Mouse (Mus musculus) heart, postnatal 14 days (tissue): ENCODE results near the gene Armc2. TPM values are rescaled to one million over a fixed set of nuclear protein-coding genes. Genes with fewer than 3 reads are reported as not detected.

Source experiments
- DNase-seq, 2 experiments: peaks; one replicate each; pipeline ENCODE4 v3.0.0; 2021 to 2022
- intact Hi-C: fragments of 180-260 bp; cut with DNase I; formaldehyde crosslinking; loops from one replicate; pipeline ENCODE4 v1.15.1; 2025
- total RNA-seq, 2 experiments: library from RNA; stranded (reverse); gene quantifications; 2 replicates each; pipeline ENCODE4 v1.2.3; 2021

The Armc2 gene
- total RNA-seq, 2 experiments from 2014 or later: 3.7 to 3.9 TPM

DNA sequence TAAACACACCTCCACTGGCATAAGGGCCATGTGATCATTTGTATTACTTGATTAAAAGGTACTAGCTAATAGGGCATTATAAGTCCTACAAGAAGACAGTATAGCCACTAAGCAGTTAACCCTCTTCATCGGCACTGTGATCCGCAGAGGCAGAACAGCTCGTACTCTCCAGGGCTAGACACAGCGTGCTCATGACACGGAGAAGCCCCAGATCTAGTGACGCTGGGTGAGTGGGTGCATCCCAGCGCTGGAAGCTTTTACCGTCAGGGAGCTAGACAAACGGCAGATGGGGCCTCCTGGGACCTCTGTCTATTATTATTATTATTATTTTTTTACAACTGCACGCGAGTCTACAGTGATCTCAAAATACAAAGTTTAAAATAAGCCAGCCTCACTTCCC lies 9.1 kb upstream of the Armc2 start:
- intact Hi-C loops: loop anchor here (5.0 kb wide), 1 partner anchor 265 kb away; no protein-coding TSS in a partner anchor
- no peak for DNase-seq

DNA sequence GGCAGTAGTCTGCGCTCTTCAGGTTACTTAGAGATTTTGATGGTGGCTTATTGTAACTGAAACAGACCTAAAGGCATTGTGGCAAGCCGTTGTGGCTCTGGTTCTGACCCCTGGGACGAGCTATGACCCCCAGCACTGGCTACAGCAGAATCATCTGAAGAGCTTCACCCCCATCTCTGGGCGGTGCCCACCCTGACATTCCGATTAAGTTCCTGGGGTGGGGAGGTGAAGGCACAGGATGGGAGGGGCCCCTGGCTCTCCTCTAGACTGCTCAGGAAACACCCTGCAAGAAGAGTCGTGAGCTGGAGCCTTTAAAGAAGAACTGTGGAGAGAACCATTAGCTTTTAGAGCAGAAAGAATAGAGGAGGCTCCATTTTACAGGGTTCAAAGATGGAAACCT lies 6.2 kb upstream of the Armc2 start:
- no peak for DNase-seq
- intact Hi-C loops: no loop called here

DNA sequence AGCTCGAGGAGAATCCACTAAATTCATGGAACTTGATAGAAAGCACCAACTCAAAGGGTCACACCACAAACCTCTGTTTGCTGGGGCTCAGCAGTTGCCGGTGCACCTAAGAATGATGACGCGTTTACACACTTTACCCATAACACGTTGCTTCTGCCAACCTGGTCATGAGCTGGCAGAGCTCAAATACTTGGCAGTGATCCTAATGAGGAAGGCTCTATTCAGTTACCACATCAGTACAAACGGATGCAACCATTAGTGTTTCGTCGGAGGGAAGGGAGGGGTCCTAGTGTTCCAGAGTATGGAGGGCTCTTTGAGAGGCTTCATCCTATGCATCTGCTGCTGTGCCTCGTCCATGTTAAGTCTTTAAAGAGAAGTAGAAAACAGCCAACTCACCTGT lies 3.3 kb upstream of the Armc2 start:
- intact Hi-C loops: no loop called here
- DNase-seq: no peak

DNA sequence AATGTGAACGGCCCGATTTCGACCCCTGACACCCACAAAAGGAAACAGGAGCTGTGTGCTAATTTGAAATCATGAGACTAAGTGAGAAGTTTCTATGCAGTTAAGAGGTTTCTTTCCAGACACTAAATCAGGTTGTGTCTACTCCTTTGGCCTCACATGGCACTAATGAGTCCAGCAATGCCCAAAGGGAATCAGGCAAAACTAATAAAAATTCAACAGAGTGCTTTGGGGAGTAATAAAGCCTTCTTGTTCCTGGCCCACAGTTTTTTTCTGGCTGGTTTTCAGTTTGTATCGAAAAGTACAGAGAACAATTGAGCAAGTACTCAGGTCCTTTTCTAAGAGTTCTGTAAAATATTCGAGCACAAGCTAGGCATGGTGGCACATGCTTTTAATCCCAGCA lies 4.2 kb downstream of the Armc2 start:
- intact Hi-C loops: no loop called here
- DNase-seq: no peak

DNA sequence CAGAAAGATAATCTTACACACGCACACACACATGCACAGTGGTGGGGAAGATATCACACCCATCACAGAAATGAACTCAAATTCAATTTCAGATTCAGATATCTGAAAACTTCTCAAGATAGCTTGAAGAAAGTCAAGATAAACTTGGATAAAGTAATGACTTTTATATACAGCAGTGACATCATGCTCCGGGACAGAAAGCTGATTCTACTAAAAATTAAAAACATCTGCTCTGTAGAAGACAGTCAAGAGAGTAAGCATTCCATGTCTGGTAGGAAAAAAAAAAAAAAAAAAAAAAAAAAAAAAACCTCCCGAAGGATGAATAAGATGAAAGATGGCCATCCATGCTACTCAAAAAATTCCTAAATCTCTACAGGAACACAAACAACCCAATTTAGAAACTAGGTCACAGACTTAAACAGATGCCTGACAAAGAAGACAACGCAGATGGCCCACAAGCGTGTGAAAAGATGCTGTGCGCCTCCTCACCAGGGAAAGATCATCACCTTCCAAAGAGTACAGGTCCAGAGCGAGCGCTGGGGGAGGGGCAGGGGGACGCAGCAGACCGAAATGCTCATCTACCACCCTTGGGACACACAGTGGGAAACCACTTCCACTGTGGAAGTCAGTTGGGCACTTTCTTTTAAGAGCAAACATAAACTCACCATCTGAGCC lies 7.3 kb downstream of the Armc2 start:
- intact Hi-C loops: no loop called here
- no peak for DNase-seq

DNA sequence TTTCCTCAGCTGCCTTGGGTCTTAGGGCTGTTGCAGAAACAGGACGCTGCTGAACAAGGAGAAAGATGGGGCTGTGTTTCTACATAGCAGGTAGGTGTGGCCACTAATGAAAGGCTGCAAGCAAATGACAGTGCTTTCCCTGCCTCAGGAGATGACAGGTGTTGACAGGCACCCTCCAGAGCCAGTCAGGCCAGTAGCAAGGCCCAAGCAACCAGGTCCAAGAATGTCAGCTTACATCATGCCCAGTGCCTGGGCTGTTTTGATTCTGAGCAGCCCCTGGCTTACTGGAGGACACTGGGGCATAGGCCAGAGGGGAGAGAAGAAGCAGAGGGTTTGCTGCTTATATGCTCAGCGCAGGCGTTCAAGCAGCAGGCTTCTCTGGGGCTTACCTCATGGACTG lies 13.0 kb downstream of the Armc2 start:
- DNase-seq: peak; percentile 35 to 53
- intact Hi-C loops: no loop called here

DNA sequence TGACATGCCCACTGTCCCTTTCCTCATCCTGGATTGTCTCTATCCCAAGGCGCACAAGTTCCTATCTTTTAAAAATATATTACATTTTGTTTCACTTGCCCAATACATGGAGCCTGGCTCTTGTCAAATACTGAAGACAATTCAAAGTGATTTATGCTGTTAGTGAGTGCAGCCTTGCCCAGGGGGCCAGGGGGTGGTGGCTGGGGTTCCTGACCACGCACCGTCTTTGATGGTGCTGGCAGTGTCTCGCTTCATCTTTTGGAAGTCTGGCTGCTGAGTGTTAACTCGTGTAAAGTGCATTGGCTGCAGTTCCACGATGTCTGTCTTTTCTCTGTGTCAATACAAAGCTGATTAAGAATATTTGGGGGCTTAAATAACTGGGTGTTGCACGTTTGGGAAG lies 13.6 kb downstream of the Armc2 start:
- DNase-seq: no peak
- intact Hi-C loops: no loop called here

DNA sequence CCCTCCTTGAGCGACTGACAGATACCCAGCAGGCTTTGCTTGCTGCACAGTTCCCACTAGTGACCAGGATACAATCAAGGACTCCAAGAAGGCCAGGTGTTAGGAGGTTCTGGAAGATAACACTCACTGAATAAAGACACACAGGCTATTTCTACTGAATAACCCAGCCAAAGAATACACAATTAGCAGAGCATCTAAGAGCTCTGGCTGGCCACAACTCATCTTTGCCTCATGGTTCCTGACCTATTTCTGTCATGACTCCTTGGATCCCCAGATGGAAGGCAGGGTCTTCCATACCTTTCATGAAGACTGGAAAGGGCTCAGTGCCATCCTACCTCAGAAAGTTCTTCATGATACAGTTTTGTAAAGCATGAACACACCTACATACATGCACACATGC lies 14.2 kb downstream of the Armc2 start:
- intact Hi-C loops: no loop called here
- DNase-seq: no peak

DNA sequence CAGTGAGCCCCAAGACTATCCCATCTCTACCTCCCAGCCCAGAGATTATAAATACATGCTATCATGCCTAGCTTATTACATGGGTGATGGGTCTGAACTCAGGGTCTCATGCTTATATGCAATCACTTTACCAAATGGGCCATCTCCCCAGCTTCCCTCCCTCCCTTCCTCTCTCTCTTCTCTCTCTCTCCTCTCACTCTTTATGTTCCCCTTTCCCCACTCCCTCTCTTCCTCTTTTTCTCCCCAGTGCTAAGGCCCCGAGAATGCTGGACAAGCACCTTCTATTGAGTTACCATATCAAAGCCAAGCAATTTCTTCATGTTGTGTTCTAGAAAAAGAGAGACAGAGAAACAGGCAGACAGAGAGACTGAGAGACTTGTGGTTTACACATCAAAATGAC lies 14.7 kb downstream of the Armc2 start:
- intact Hi-C loops: no loop called here
- no peak for DNase-seq

DNA sequence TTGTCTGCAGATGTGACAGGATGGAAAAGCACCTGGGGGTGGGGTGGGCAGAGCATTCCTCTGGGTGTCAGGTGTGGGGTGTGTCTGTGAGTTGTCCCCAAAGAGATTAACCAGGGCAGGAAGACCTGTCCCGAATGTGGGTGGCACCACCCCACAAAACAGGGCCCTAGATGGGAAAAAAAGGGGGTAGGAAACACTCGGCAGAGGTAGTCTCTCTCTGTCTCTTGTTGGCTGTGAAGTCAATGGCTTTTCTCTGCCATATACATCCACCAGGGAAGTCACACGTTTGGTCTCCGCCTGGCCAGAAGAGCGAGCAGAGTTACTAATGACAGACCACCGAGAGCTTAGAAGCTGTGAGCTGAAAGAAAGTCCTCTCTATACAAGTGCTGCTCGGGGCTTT lies 15.8 kb downstream of the Armc2 start:
- DNase-seq: no peak
- intact Hi-C loops: no loop called here

DNA sequence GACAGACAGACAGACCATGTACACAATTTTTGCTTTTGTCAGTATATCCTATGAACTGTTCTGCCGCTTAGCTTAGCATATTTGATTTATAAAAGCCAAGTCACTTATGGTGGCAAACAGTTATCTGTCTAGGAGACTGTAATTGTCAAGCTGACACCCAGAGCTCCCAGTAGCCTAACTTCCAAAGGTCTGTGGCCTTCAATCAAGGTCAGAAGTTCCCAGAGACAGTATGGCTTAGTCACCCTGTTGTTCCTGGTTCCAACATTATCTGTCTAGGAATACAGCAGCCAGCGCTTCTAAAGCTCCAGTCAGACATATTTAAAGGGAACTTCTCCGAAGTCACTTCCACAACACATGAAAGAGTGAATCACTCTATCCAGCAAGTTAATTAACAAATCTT lies 17.0 kb downstream of the Armc2 start:
- intact Hi-C loops: no loop called here
- no peak for DNase-seq

DNA sequence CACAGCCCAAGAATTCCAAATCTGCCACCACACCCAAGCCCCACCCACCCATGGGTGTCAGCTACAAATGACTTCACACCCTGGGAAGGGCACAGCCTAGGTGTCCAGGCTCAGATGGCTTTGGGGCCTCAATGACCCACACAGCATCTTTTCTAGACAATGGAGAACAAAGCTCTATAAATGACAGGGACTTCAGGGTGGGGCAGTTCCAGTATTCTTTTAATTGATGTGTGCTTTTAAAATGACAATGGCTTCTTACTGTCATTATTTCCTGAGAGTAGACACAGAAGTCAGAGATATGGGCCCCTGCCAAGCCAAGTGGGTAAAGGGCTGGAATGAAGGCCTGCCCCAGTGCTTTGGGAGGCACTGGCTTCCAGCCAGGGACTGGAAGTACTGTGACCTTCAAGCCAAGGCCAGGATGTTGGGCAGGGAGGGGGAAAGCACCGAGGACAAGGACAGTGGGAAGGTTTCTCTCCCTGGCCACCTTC lies 20.5 kb downstream of the Armc2 start:
- intact Hi-C loops: no loop called here
- peak; percentile 71 to 73 for DNase-seq

DNA sequence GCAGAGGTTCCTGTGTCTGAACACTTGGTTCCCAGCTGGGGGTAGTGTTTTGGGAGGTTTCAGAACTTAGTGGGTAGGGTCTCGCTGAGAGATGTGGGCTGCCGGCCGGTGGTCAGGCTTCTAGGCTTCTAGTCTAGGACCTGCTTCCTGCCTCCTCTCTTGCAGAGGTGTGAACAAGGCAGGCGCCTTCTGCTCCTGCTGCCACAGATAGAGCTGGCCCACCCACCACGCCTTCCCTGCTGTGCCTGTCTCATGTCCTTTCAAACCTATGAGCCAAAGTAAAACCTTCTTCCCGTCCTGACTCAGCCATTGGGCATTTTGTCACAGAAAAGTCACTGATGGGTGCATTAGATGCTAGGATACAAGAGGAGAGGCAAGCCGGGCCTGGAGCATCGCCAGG lies 22.1 kb downstream of the Armc2 start:
- DNase-seq: no peak
- intact Hi-C loops: no loop called here

DNA sequence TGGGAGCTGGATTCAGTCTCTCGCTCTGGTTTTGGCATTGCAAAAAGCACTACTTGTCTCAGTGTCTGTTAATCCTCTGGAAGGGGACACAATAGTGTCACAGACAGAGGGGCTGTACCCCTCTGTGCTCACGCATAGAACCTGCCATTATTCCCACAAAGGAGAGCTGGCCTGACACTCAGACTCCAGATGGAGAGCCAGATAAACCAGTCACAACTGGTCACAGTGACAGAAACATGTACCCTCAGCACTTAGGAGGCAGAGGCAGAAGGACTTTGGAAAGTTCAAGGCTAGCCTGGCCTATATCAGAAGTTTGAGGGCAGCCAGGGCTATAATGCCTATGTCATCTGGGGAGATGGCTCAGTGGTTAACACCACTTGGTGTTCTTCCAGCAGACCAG lies 23.2 kb downstream of the Armc2 start:
- intact Hi-C loops: no loop called here
- no peak for DNase-seq

DNA sequence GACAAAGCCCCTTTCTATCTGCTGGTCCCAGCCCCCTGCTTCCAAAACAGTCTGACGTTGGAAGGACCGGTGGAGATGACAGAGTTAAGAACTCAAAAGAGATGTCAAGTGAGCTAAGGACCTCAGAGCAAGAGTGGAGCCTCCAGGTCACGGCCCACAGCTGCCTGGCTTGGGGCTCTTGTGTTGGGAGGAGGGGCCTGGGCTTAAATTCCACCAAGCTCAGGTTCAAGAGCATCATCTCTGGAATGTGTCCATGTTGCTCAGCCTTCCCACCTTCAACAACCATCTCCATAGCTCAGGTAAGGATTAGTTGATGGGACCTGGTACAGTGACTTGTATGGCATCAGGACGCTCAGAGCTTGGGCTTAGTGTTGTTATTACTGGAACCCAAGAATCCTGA lies 23.7 kb downstream of the Armc2 start:
- DNase-seq: no peak
- intact Hi-C loops: no loop called here

DNA sequence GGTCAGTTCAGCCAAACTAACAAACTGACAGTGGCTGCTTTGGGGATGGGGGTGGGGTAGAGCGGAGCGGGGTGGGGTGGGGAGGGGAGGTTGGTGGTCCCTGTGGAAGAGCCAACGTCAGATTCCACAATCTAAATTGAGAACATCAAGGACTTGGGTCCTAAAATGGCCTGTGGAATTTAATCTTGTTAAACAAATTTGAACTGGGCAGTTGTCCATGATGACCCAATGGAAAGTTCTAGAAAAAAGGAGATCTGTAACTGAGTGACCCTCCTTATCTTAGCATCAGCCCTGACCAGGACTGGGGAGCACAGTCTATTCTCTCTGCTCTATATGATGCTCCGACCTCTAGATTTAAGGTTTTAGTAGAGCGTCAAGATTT lies 26.2 kb downstream of the Armc2 start:
- intact Hi-C loops: no loop called here
- no peak for DNase-seq

DNA sequence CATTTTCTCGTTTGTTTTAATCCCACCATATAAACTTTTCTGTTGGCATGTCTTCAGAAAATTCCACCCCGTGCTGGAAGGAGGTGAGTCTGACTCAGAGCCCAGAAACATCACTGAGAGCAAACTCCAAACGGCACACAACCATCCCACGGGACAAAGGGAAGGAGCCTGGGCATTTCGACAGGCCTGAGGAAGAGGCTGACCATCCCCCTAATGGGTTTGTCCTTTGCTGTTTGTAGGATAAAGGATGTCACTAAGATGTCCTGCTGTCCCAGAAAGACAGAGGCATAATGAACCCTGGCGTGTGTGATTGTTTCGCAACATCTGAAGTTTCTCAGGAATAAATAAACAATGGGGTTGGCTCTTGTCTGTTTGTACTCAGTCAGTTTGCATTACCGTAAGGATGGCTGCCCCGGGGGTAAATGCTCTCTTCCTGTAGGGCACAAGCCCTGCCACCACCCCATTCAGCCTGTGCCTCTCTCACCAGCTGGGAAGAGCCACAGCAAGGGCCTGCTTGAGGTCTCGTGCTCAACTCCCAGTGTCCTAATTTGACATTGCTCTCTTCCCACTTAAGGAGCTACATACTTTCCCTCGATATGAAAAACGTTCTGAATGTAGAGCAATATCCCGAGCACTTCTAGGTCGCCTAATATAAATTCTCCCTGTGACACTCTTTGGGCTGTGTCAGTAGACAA lies 26.7 kb downstream of the Armc2 start:
- intact Hi-C loops: no loop called here

DNA sequence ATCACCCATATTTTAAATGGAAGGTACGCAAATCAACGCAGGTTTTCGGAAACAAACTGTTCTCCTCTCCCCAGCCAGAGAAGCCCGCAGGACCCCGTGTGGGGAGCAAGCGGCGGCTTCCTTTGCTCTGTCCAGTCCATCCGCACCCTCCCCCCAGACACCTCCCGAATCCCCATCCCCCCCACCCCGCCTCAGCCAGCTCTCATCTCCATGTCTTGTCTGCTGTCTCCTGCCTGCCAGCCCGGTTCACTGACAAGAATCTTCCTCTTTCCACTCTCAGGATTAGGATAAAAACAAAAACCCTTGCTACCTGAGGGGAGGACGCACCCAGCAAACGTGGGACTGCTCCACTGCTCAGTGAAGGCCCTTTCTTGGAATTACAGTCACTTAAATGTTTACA lies 27.3 kb downstream of the Armc2 start:
- no peak for DNase-seq
- intact Hi-C loops: no loop called here

More for the DNA sequence above, 26.7 kb downstream of the Armc2 start:
- DNase-seq: no peak

DNA sequence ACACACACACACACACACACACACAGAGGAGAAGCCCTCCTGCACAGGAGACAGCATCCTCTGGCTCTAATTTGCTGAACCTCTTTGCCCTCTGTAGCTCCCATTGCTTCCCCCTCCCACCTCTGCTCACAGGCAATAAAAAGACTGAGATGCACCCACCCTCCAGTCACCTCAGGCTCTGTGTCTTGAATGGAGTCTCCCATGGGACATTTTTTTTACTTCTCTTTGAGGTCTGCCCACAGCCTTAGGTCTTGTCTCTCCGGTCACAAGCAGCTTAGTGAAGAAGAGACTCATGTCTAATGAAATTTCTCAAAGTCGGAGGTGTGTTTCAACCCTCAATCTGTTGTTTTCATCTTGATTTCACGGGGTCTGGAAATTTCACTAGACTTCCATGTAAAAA lies 29.3 kb downstream of the Armc2 start:
- DNase-seq: no peak
- intact Hi-C loops: loop anchor here (10.0 kb wide), 1 partner anchor 474 kb away; the partner anchor contains the start of gene Cd164

DNA sequence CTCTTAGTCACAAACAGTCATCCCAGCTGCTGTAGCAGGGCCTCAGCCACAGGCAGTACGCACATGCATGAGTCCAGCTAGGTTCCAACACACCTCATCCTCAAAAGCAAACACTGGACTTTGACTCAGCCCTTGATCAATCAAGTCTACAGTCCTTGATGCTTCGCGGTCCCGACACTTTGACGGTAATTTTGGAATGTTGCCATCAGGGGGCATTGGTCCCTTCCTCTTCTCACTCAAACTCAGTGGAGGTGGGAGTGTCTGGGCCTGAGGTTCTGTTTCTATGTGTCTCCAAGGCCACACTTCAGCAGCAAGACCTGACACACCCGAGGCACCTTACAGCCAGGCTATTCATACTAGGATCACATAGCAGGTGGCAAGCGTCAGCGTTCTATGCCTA lies 32.1 kb downstream of the Armc2 start:
- intact Hi-C loops: loop anchor here (10.0 kb wide), 1 partner anchor 471 kb away; the partner anchor contains the start of gene Cd164
- no peak for DNase-seq

DNA sequence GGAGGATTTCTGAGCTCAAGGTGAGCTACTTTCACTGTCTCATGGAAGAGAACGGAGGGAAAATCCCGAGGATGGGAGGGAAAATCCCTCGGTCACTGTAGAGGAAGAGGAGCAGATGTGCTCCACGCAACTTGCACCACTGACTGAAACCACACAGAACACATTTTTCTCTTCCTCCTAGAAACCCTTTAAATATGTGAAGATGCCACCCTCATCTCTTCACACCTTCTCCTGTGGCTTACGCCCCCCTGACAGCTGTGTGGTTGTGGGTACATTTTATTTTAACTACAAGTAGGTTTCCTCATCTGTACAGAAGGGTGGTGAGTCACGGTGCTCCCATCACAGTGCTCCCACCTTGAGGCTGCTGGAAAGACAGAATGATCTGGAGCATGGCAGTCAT lies 34.0 kb downstream of the Armc2 start:
- intact Hi-C loops: loop anchor here (5.0 to 10.0 kb wide), 4 partner anchors 33 to 648 kb away; partner anchors contain the start of genes Armc2, Cd164 and Foxo3
- DNase-seq: no peak

DNA sequence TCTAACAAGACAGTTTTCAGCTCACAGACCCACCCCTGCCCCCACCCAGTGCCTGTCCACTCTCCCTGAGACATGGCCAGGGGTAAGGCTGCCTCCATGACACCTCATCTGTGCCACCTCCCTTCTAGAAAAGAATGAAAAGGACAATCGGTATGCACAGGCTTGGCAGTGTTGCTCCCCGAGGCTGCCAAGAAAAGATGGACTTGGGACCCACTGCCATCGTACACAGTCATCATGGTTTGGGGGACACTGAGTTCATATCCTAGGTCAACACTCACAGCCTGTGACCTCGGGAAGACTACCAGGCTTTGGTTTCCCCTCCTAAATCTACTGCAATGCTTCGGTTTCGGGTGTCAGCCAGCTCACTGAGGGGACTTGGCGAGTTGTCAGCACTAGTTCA lies 35.4 kb downstream of the Armc2 start:
- intact Hi-C loops: loop anchor here (5.0 to 10.0 kb wide), 4 partner anchors 34 to 649 kb away; partner anchors contain the start of genes Armc2, Cd164 and Foxo3
- DNase-seq: no peak
